Mouse (Mus musculus) liver, adult 2 months (tissue): ENCODE measurements around the gene Retreg1. TPM values are rescaled to one million over a fixed set of nuclear protein-coding genes. Genes with fewer than 3 reads are reported as not detected.

Experiments
- DNase-seq: peaks from one replicate; pipeline ENCODE4 v3.0.0-alpha.2; 2011; ENCODE audit warnings: low read depth, low spot score; ENCODE audit errors: extremely low read depth
- H3K27ac ChIP-seq: fragments of 200-500 bp; replicated peaks from 2 replicates; pipeline ENCODE4 v1.5.1; 2012; ENCODE audit warnings: low read depth, mild to moderate bottlenecking, control low read depth, inconsistent platforms, low read length; ENCODE audit not compliant: insufficient read depth
- H3K27me3 ChIP-seq: fragments of 200-500 bp; 2 replicates; pipeline ENCODE4 v1.6.1; 2012; ENCODE audit warnings: mild to moderate bottlenecking, moderate library complexity, low read length, inconsistent platforms; ENCODE audit not compliant: control insufficient read depth, insufficient read depth
- H3K36me3 ChIP-seq: fragments of 200-500 bp; 2 replicates; pipeline ENCODE4 v1.6.1; 2012; ENCODE audit warnings: low read length, inconsistent platforms; ENCODE audit not compliant: control insufficient read depth, insufficient read depth
- H3K4me1 ChIP-seq: fragments of 200-500 bp; 2 replicates; pipeline ENCODE4 v1.6.1; 2011; ENCODE audit warnings: low read length; ENCODE audit not compliant: control insufficient read depth, insufficient read depth
- H3K4me3 ChIP-seq: fragments of 200-500 bp; 2 replicates; pipeline ENCODE4 v1.5.1; 2011; ENCODE audit warnings: low read depth, mild to moderate bottlenecking, control low read depth, low read length, moderate library complexity; ENCODE audit not compliant: insufficient read depth
- H3K79me2 ChIP-seq: fragments of 200-500 bp; 2 replicates; pipeline ENCODE4 v1.6.1; 2012; ENCODE audit warnings: inconsistent platforms, mild to moderate bottlenecking, low read length, moderate library complexity; ENCODE audit not compliant: control insufficient read depth, insufficient read depth
- H3K9ac ChIP-seq: fragments of 200-500 bp; 2 replicates; pipeline ENCODE4 v1.6.1; 2012; ENCODE audit warnings: low read depth, mild to moderate bottlenecking, control low read depth, inconsistent platforms, low read length
- CTCF ChIP-seq: fragments of 200-500 bp; IDR thresholded peaks from 2 replicates; pipeline ENCODE4 v1.5.1; 2011; ENCODE audit warnings: low read depth, low read length, control low read depth
- POLR2A ChIP-seq: fragments of 200-500 bp; IDR thresholded peaks from 2 replicates; pipeline ENCODE4 v1.6.1; 2011; ENCODE audit warnings: low read length, control low read depth; ENCODE audit not compliant: insufficient read depth; ENCODE audit errors: extremely low read depth
- WGBS: fragments of 180-500 bp; shearing (Covaris S2); methylation state at CpG from one replicate; pipeline ENCODE4 v1.1.7; 2018; 5-methylcytosine and 5-hydroxymethylcytosine counted together
- polyA plus RNA-seq: library from polyadenylated mRNA; depleted of rRNA; stranded (reverse); fragments of >200 nt; gene quantifications from 2 replicates; pipeline ENCODE4 v1.2.3, GENCODE M21; 2012
- total RNA-seq: library from RNA; depleted of rRNA; stranded (reverse); fragments of >200 nt; gene quantifications from 2 replicates; pipeline ENCODE4 v1.2.3, GENCODE M21; 2014

Gene Retreg1
- total and polyA plus RNA-seq, 2 experiments: 16.1 to 176 TPM

DNA sequence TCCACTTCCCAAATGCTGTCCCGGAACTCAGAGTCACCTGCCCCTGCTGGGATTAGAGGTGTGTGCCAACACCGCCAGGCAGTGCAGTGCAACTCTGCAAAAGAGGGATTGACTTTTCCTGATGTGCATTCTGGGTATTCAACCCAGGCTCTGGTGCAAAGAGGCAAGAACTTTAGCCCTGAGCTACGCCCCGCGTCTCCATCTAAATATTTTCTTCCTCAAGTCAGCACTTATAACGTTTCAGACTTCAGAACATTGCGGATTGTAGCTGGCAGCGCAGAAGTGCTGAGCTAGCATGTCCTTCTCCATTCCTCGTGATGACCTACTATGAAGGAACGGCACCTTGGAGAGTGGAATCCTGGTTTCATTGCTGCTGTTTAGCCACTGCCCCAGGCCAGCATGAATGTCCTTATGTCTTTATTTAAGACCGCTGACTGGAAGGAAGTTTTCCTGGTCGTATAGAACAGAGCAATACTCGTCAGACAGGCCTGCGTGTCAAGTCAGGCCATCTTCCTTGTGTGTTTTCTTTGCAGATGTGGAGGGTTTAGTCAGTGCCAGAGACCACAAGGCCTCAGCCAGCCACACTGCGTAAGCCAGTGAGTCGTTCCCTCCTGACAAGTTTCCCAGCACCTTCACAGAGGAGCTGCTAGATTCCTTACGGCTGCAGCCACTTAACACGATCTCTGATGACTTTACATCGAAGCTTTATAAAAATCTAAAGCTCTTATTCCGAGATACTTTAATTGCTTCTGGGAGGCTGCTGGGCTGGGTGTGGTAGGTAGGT, 34.1 kb upstream of the Retreg1 start:
- no peak overlapping the region for H3K9ac ChIP-seq
- no peak overlapping the region for H3K27ac ChIP-seq
- H3K79me2 ChIP-seq: no peaks in the 10 kb centered on the region
- WGBS: 91% methylated on average over 20 of the region's 20 CpGs
- H3K4me1 ChIP-seq: no peaks in the 10 kb centered on the region
- no peaks in the 10 kb centered on the region for H3K27me3 ChIP-seq
- H3K36me3 ChIP-seq: peaks cover 57% of the 10 kb centered on the region
- DNase-seq: no peak
- no peak for TF ChIP-seq CTCF
- no peak for TF ChIP-seq POLR2A
- no peak overlapping the region for H3K4me3 ChIP-seq

DNA sequence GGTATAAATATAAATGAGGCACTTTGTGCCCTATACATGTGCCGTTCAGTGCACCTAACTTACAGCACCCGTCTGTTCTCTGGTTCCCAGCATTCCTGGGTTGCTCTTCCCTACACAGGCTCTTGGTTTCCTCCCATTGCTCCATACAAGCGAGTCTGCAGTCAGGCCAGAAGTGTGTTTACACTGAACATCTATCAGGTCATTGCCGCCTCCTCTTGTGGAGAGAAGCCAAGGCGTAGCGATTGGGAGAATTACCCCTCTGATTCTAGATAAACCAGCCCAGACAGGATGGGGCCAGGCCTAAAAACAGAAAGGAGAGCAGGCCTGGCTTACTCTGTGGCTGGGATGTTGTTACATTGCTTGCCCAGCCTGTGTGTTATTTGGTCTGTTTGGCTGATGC, 33.3 kb upstream of the Retreg1 start:
- TF ChIP-seq CTCF: no peak
- no peak for TF ChIP-seq POLR2A
- Histone ChIP-seq H3K36me3 (peaks cover 57% of the 10 kb centered on the region), H3K9ac (no peak overlapping the region), H3K4me1 (no peaks in the 10 kb centered on the region), H3K4me3 (no peak overlapping the region), H3K27me3 (no peaks in the 10 kb centered on the region), H3K79me2 (no peaks in the 10 kb centered on the region), H3K27ac (no peak overlapping the region)
- DNase-seq: peak; percentile 49
- 36% methylated on average over 6 of the region's 6 CpGs for WGBS

DNA sequence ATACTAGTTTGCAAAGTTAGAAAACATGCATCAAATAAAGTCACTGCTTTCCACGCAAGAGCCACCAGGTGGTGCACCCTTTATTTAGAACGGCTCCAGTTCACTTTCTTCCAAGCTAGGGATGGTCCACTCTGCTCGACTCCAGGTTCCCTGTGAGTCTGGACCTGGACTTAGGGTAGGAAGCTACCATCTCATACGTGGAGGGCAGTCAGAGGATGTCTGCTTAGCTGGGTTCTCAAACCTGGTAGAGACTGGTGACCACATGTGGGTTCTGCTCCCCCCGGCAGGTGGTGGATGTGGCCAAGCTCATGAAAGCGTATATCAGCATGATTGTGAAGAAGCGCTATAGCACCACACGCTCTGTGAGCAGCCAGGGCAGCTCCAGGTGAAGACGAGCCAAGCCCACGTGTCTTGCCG, 31.1 kb upstream of the Retreg1 start:
- WGBS: 90% methylated on average over 11 of the region's 11 CpGs
- Histone ChIP-seq H3K27ac (no peak overlapping the region), H3K27me3 (no peaks in the 10 kb centered on the region), H3K4me1 (no peaks in the 10 kb centered on the region), H3K4me3 (no peak overlapping the region), H3K36me3 (peaks cover 47% of the 10 kb centered on the region), H3K9ac (no peak overlapping the region), H3K79me2 (no peaks in the 10 kb centered on the region)
- TF ChIP-seq CTCF (no peak), POLR2A (no peak)
- DNase-seq: no peak

DNA sequence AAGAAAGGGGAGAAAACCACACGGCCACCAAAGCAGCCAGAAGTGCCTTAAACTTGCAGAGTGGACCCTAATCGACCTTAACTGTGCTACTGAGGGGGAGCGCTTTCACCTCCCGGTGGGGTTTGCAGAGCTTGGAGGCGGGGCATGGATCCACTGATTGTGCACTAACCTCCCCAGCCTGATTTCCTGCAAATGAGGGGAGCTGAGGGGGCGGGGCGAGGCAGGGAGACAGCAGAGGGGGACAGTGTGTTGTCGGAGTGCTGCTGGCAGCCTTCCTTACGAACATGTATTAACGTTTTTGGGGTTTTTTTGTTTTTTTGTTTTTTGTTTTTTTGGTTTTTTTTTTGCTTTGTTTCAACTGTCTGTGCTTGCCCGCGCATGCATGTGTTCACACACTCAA, 30.5 kb upstream of the Retreg1 start:
- no peaks in the 10 kb centered on the region for H3K27me3 ChIP-seq
- peaks cover 42% of the 10 kb centered on the region for H3K36me3 ChIP-seq
- no peak overlapping the region for H3K9ac ChIP-seq
- no peaks in the 10 kb centered on the region for H3K4me1 ChIP-seq
- no peak for DNase-seq
- no peak overlapping the region for H3K27ac ChIP-seq
- H3K4me3 ChIP-seq: no peak overlapping the region
- WGBS: 86% methylated on average over 12 of the region's 12 CpGs
- no peaks in the 10 kb centered on the region for H3K79me2 ChIP-seq
- TF ChIP-seq POLR2A: no peak
- TF ChIP-seq CTCF: no peak

DNA sequence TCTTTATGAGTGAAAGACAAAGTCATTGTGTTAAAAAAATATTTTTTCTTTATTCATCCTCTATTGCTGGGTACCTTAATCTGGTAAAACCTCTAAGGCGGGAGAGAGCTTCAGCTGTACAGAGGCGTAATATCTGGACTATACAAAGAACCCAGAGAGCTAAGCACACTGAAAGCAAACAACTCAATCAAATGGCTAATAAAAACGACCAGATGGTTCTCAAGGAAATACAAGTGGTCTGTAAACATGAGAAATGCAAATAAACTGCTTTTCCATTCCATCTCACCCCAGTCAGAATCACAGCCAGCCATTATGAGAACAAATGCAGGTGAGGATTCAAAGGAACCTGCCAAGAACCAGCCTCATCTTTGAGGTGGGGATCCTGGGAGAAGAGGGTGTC, 28.4 kb upstream of the Retreg1 start:
- no peak overlapping the region for H3K27ac ChIP-seq
- WGBS: 77% methylated on average over 3 of the region's 3 CpGs
- H3K27me3 ChIP-seq: no peaks in the 10 kb centered on the region
- TF ChIP-seq POLR2A: no peak
- no peak for TF ChIP-seq CTCF
- H3K9ac ChIP-seq: no peak overlapping the region
- H3K4me1 ChIP-seq: no peaks in the 10 kb centered on the region
- DNase-seq: no peak
- no peak overlapping the region for H3K4me3 ChIP-seq
- H3K36me3 ChIP-seq: peaks cover 31% of the 10 kb centered on the region
- H3K79me2 ChIP-seq: no peaks in the 10 kb centered on the region

DNA sequence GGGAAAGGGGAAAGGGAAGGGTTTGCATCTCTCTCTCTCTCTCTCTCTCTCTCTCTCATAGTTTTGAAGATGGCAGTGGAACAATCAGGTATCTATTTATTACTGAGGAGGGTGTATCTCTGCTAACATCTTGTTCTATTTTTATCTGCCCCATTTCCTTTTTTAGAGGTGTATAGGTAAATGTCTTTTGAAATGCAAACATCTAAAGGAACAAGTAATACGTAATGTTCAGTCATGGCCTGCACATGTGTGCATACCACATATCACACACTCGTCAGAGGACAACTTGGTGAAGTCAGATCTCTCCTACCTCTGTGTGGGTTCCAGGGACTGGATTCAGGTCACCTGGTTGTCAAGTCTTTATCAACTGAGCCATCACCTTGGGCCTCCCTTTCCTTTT, 25.8 kb upstream of the Retreg1 start:
- Histone ChIP-seq H3K79me2 (no peaks in the 10 kb centered on the region), H3K4me1 (no peaks in the 10 kb centered on the region), H3K27ac (no peak overlapping the region), H3K4me3 (no peak overlapping the region), H3K36me3 (peaks cover 16% of the 10 kb centered on the region), H3K27me3 (no peaks in the 10 kb centered on the region), H3K9ac (no peak overlapping the region)
- DNase-seq: no peak
- no peak for TF ChIP-seq POLR2A
- TF ChIP-seq CTCF: no peak
- 95% methylated on average over 2 of the region's 2 CpGs for WGBS
